7 mouse cellular contexts compared by ENCODE assay signal in the genomic region with DNA sequence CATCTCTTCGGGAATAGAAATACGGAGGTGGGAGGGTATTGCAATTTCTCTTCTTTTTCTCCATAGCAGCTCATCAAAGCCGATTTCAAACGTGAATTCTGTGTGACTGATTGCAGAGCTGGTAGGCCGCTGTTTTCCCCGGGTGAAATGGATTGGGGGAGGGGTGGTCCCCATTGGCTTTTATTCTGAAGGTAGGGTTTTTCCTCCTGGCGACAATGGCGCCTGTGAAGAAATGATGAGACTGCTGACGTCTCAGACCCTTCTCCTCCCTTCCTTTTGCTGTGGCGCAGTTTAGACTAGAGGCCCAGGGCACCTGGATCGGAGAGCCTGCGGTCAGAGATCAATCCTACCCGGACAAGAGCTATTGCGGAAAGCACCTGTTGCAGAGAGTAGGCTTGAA. TPM values are rescaled to one million over a fixed set of nuclear protein-coding genes. Genes with fewer than 3 reads are reported as not detected.
A peak's percentile ranks its signal among the peaks of the same experiment; 100 is the strongest.
DNase-seq lines count a peak whose midpoint lies in the region; ATAC-seq lines count a peak whose summit lies in the region.

No protein-coding gene starts in this region.

- no peak for ATAC-seq in lung, embryonic 16.5 days (ENCODE audit: low read depth)
- ATAC-seq in intestine, embryonic 14.5 days (replicated peaks; ENCODE audit: low FRiP score, low TSS enrichment, low read depth) = no peak

- no peak for DNase-seq in lung, postnatal 14 days
- peak; percentile 19 to 20 for DNase-seq in cerebellum, postnatal 4 days (ENCODE audit: low spot score in 2 of 2)
- no peak for DNase-seq in intestine, embryonic 14.5 days (ENCODE audit: low spot score)
- DNase-seq in retina, postnatal 1 day = peak; percentile 68
- no peak for DNase-seq in adrenal gland, postnatal 25 days
- no peak for DNase-seq in spleen, postnatal 36 days (ENCODE audit: low spot score in 2 of 2)

- H3K9ac ChIP-seq in lung, embryonic 16.5 days (ENCODE audit: low read length) = no peak overlapping the region
- no peak overlapping the region for H3K9ac ChIP-seq in intestine, embryonic 14.5 days (ENCODE audit: low read length)

- H3K27me3 ChIP-seq in lung, embryonic 16.5 days (ENCODE audit: control insufficient read depth, insufficient read depth, low read depth, low read length) = peaks cover 4% of the 10 kb centered on the region
- H3K27me3 ChIP-seq in intestine, embryonic 14.5 days (replicated peaks; ENCODE audit: control insufficient read depth, insufficient read depth, low read length) = peaks cover 18% of the 10 kb centered on the region; the same call in 1 of the 2 replicates

- 32% methylated on average over 14 of the region's 14 CpGs for WGBS in lung, embryonic 16.5 days
- 24% methylated on average over 13 of the region's 14 CpGs for WGBS in intestine, embryonic 14.5 days

- H3K4me2 ChIP-seq in lung, embryonic 16.5 days (ENCODE audit: low read depth, low read length) = peak overlapping the region; percentile 58; the same call in 1 of the 2 replicates
- peak overlapping the region; percentile 53 for H3K4me2 ChIP-seq in intestine, embryonic 14.5 days (ENCODE audit: low read length)

- H3K4me1 ChIP-seq in lung, embryonic 16.5 days (replicated peaks; ENCODE audit: control insufficient read depth, insufficient read depth, low read length) = no peaks in the 10 kb centered on the region
- H3K4me1 ChIP-seq in intestine, embryonic 14.5 days (replicated peaks; ENCODE audit: control insufficient read depth, insufficient read depth, low read length) = no peaks in the 10 kb centered on the region

- no peaks in the 10 kb centered on the region for H3K9me3 ChIP-seq in lung, embryonic 16.5 days (ENCODE audit: control insufficient read depth, low read length)
- no peaks in the 10 kb centered on the region for H3K9me3 ChIP-seq in intestine, embryonic 14.5 days (ENCODE audit: control insufficient read depth, low read length)

- no peak overlapping the region for H3K27ac ChIP-seq in lung, embryonic 16.5 days (ENCODE audit: low read length)
- H3K27ac ChIP-seq in intestine, embryonic 14.5 days (ENCODE audit: low read depth) = no peak overlapping the region

- H3K4me3 ChIP-seq in lung, embryonic 16.5 days (ENCODE audit: low read length) = peak overlapping the region; percentile 47
- peak overlapping the region; percentile 34 for H3K4me3 ChIP-seq in intestine, embryonic 14.5 days (ENCODE audit: low read depth, low read length)

- H3K36me3 ChIP-seq in lung, embryonic 16.5 days (ENCODE audit: control insufficient read depth, insufficient read depth, low read length) = no peaks in the 10 kb centered on the region
- H3K36me3 ChIP-seq in intestine, embryonic 14.5 days (ENCODE audit: control insufficient read depth, insufficient read depth, low read length) = no peaks in the 10 kb centered on the region

RNA-seq across cellular contexts. Expression of a gene that starts 0.7 kb away (rescaled TPM):
- polyA plus RNA-seq in lung, embryonic 16.5 days (2015; fragmentation: Nextera tagmentation; extraction: Ambion mirVana) = 7.0 and 8.3 TPM in 2 replicates
- 20.0 and 23.2 TPM in 2 replicates for polyA plus RNA-seq in intestine, embryonic 14.5 days (2014; fragmentation: Nextera tagmentation; extraction: Ambion mirVana)
- total RNA-seq in adrenal gland, postnatal 25 days (2021) = 8.3 and 13.7 TPM in 2 replicates

RNA-seq across cellular contexts. Expression of a gene that starts 17.0 kb away (rescaled TPM):
- polyA plus RNA-seq in lung, embryonic 16.5 days (2015; fragmentation: Nextera tagmentation; extraction: Ambion mirVana) = 18.6 and 19.8 TPM in 2 replicates
- 30.3 and 31.9 TPM in 2 replicates for polyA plus RNA-seq in intestine, embryonic 14.5 days (2014; fragmentation: Nextera tagmentation; extraction: Ambion mirVana)
- 1.8 and 3.2 TPM in 2 replicates for total RNA-seq in adrenal gland, postnatal 25 days (2021)

RNA-seq across cellular contexts. Expression of a gene that starts 17.0 kb away (rescaled TPM):
- 2.9 and 4.8 TPM in 2 replicates for polyA plus RNA-seq in lung, embryonic 16.5 days (2015; fragmentation: Nextera tagmentation; extraction: Ambion mirVana)
- polyA plus RNA-seq in intestine, embryonic 14.5 days (2014; fragmentation: Nextera tagmentation; extraction: Ambion mirVana) = 5.1 TPM in 2 replicates
- 0.67 and 3.5 TPM in 2 replicates for total RNA-seq in adrenal gland, postnatal 25 days (2021)

RNA-seq across cellular contexts. Expression of a gene that starts 18.3 kb away (rescaled TPM):
- polyA plus RNA-seq in lung, embryonic 16.5 days (2015; fragmentation: Nextera tagmentation; extraction: Ambion mirVana) = 30.3 and 46.3 TPM in 2 replicates
- 58.6 and 66.3 TPM in 2 replicates for polyA plus RNA-seq in intestine, embryonic 14.5 days (2014; fragmentation: Nextera tagmentation; extraction: Ambion mirVana)
- total RNA-seq in adrenal gland, postnatal 25 days (2021) = 15.4 and 16.3 TPM in 2 replicates

RNA-seq across cellular contexts. Expression of a gene that starts 44.5 kb away (rescaled TPM):
- polyA plus RNA-seq in lung, embryonic 16.5 days (2015; fragmentation: Nextera tagmentation; extraction: Ambion mirVana) = 12.0 and 13.4 TPM in 2 replicates
- 9.3 and 10.7 TPM in 2 replicates for polyA plus RNA-seq in intestine, embryonic 14.5 days (2014; fragmentation: Nextera tagmentation; extraction: Ambion mirVana)
- total RNA-seq in adrenal gland, postnatal 25 days (2021) = 13.5 and 13.7 TPM in 2 replicates

Comparison
In these comparisons a context has a peak if more than half of its experiments do, and no peak if none do; other contexts are left out.
1. DNase-seq: peak in cerebellum, postnatal 4 days (2 of 2) and retina, postnatal 1 day (single experiment); none in lung, postnatal 14 days (single experiment), intestine, embryonic 14.5 days (single experiment), adrenal gland, postnatal 25 days (single experiment) and spleen, postnatal 36 days (0 of 2).